8 mouse cellular contexts compared by ENCODE assay signal in the genomic region with DNA sequence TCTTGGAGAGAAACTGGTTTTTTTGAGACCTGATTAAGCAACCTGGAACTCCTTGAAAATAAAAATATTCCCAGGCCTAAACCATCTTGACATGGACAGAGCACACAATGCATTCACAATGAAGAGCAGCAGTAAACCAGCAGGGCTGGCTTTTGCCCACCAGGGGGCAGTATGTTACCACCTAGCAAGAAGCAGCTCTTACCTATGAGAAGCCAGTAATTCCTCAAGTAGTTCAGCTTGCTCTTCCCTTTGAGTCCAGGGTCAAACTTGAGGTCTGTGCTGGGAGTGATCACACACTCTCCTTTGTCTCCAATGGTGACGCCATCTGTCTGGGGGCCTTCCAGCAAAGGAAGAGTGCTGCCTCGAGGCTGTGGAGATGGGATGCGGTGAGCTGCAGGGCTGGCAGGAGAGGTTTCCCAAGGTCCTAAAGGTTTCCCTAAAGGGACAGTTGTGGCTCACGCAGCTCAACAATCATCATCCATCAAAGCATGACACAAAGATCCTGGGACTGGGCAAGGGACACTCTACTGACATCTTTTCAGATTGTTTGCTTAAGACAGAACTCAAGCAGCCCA. TPM values are rescaled to one million over a fixed set of nuclear protein-coding genes. Genes with fewer than 3 reads are reported as not detected.
DNase-seq lines count a peak whose midpoint lies in the region; ATAC-seq and TF ChIP-seq lines count a peak whose summit lies in the region.

No protein-coding gene starts in this region.

- H3K9ac ChIP-seq in ES-E14 (ENCODE audit: insufficient read depth, low read depth, low read length, poor library complexity, severe bottlenecking): 0 out of 2 replicates have a peak overlapping the region, but pooled peaks have one; percentile 5
- no peak overlapping the region for H3K9ac ChIP-seq in forebrain, embryonic 15.5 days (replicated peaks)
- no peak overlapping the region for H3K9ac ChIP-seq in lung, embryonic 16.5 days (ENCODE audit: low read length)

- peak; percentile 40; the same call in 1 of the 2 replicates for ATAC-seq in cerebellum, adult (ENCODE audit: insufficient number of reproducible peaks, low FRiP score, low TSS enrichment)
- peak; percentile 57; the same call in 1 of the 2 replicates for ATAC-seq in forebrain, embryonic 15.5 days (replicated peaks)
- peak; percentile 56 to 73; a peak in 3 of 4 replicates for ATAC-seq in hematopoietic stem cell, adult 5-6 weeks (replicated peaks in 1 of 2; ENCODE audit: insufficient read depth in 1 of 2, low FRiP score in 2 of 2, low TSS enrichment in 1 of 2, low read depth in 1 of 2, poor library complexity in 2 of 2, severe bottlenecking in 2 of 2)
- peak; percentile 60; the same call in 1 of the 2 replicates for ATAC-seq in lung, embryonic 16.5 days (ENCODE audit: low read depth)

- H3K27ac ChIP-seq in ES-E14 (ENCODE audit: insufficient read depth, low read depth, low read length, poor library complexity, severe bottlenecking): no peak overlapping the region
- no peak overlapping the region for H3K27ac ChIP-seq in forebrain, embryonic 15.5 days (replicated peaks)
- no peak overlapping the region for H3K27ac ChIP-seq in lung, embryonic 16.5 days (ENCODE audit: low read length)

- peaks cover 4% of the 10 kb centered on the region; the same call in 1 of the 2 replicates for H3K36me3 ChIP-seq in ES-E14 (ENCODE audit: control insufficient read depth, insufficient read depth, low read length, poor library complexity, severe bottlenecking)
- H3K36me3 ChIP-seq in forebrain, embryonic 15.5 days: peaks cover 11% of the 10 kb centered on the region
- H3K36me3 ChIP-seq in lung, embryonic 16.5 days (ENCODE audit: control insufficient read depth, insufficient read depth, low read length): peaks cover 3% of the 10 kb centered on the region; the same call in 1 of the 2 replicates

- DNase-seq in ES-E14 (ENCODE audit: low read depth, low spot score): peak; percentile 86
- peak; percentile 84 for DNase-seq in layer of hippocampus, adult 9-10 months (ENCODE audit: low spot score)
- peak; percentile 79 for DNase-seq in ovary, postnatal 36 days (ENCODE audit: low spot score)
- peak; percentile 86 for DNase-seq in thymus, postnatal 14 days

- in situ Hi-C loops in ES-E14 (cut with MboI; ENCODE audit: low sequenced_read_pairs in 2 of 2, unreplicated experiment in 2 of 2): loop anchor here (10.0 kb wide), 3 partner anchors 216 to 356 kb away; partner anchors contain the start of gene Polg2 (in 1 of the 2)

- H3K27me3 ChIP-seq in forebrain, embryonic 15.5 days: no peaks in the 10 kb centered on the region
- no peaks in the 10 kb centered on the region for H3K27me3 ChIP-seq in lung, embryonic 16.5 days (ENCODE audit: control insufficient read depth, insufficient read depth, low read depth, low read length)

- no peak overlapping the region for H3K4me3 ChIP-seq in ES-E14 (ENCODE audit: insufficient read depth in 1 of 2, low read depth in 1 of 2, low read length in 2 of 2, poor library complexity in 1 of 2, severe bottlenecking in 1 of 2)
- no peak overlapping the region for H3K4me3 ChIP-seq in forebrain, embryonic 15.5 days
- H3K4me3 ChIP-seq in lung, embryonic 16.5 days (ENCODE audit: low read length): no peak overlapping the region

- H3K9me3 ChIP-seq in ES-E14 (ENCODE audit: control insufficient read depth, insufficient read depth, low read depth, low read length): no peaks in the 10 kb centered on the region
- no peaks in the 10 kb centered on the region for H3K9me3 ChIP-seq in forebrain, embryonic 15.5 days
- no peaks in the 10 kb centered on the region for H3K9me3 ChIP-seq in lung, embryonic 16.5 days (ENCODE audit: control insufficient read depth, low read length)

- WGBS in forebrain, embryonic 15.5 days: 41% methylated on average over 4 of the region's 4 CpGs
- 28% methylated on average over 4 of the region's 4 CpGs for WGBS in lung, embryonic 16.5 days

- no peaks in the 10 kb centered on the region for H3K4me1 ChIP-seq in ES-E14 (ENCODE audit: control insufficient read depth in 2 of 2, insufficient read depth in 2 of 2, low read length in 2 of 2, poor library complexity in 1 of 2)
- no peaks in the 10 kb centered on the region for H3K4me1 ChIP-seq in forebrain, embryonic 15.5 days
- no peaks in the 10 kb centered on the region for H3K4me1 ChIP-seq in lung, embryonic 16.5 days (replicated peaks; ENCODE audit: control insufficient read depth, insufficient read depth, low read length)

- no peak overlapping the region for H3K4me2 ChIP-seq in forebrain, embryonic 15.5 days (replicated peaks)
- no peak overlapping the region for H3K4me2 ChIP-seq in lung, embryonic 16.5 days (ENCODE audit: low read depth, low read length)

TF ChIP-seq in ES-E14, 5 proteins besides CTCF, POLR2A, EP300 and RAD21:
- TF ChIP-seq MAFK (IDR thresholded peaks at IDR 0.05; ENCODE audit: insufficient read depth, low read depth, low read length): no peak
- no peak for TF ChIP-seq ZNF384 (IDR thresholded peaks at IDR 0.05; ENCODE audit: low read depth, low read length)
- TF ChIP-seq CHD2 (IDR thresholded peaks at IDR 0.05; ENCODE audit: low read depth, low read length): no peak
- peak; percentile 89 for TF ChIP-seq ZC3H11A (IDR thresholded peaks at IDR 0.05; ENCODE audit: borderline replicate concordance, low read depth, low read length)
- TF ChIP-seq HCFC1 (IDR thresholded peaks at IDR 0.05; ENCODE audit: borderline replicate concordance, insufficient read depth, low read length): no peak

RNA-seq across cellular contexts. Expression of gene Icam2, which starts 30.8 kb away (rescaled TPM):
- total RNA-seq in ES-E14 (2012; rRNA removed): 0.37 and 0.89 TPM in 2 replicates
- 11.3 and 13.9 TPM in 2 replicates for polyA plus RNA-seq in forebrain, embryonic 15.5 days (2015; fragmentation: Nextera tagmentation; extraction: Ambion mirVana)
- total RNA-seq in hematopoietic stem cell, adult 5-6 weeks (2017): 49.3 and 87.8 TPM in 2 replicates
- polyA plus RNA-seq in lung, embryonic 16.5 days (2015; fragmentation: Nextera tagmentation; extraction: Ambion mirVana): 108 and 126 TPM in 2 replicates

RNA-seq across cellular contexts. Expression of gene Prr29, which starts 53.4 kb away (rescaled TPM):
- total RNA-seq in ES-E14 (2012; rRNA removed): not detected in 2 replicates
- polyA plus RNA-seq in forebrain, embryonic 15.5 days (2015; fragmentation: Nextera tagmentation; extraction: Ambion mirVana): not detected in 2 replicates
- not detected in 2 replicates for total RNA-seq in hematopoietic stem cell, adult 5-6 weeks (2017)
- 2.0 and 4.4 TPM in 2 replicates for polyA plus RNA-seq in lung, embryonic 16.5 days (2015; fragmentation: Nextera tagmentation; extraction: Ambion mirVana)

Comparison
In these comparisons a context has a peak if more than half of its experiments do, and no peak if none do; other contexts are left out.
1. RNA of gene Icam2, which starts 30.8 kb away (total RNA-seq): 49.3 to 87.8 TPM in hematopoietic stem cell, adult 5-6 weeks; 0.37 to 0.89 TPM in ES-E14; every median in the first group is over 10 times any median in the second.
2. Peak in every context shown above with its lines, with median percentiles within 50 percentile points of each other: DNase-seq and ATAC-seq.